Comparison of ENCODE assay signal across 8 mouse cellular contexts in genomic region chr2:142057889-142058750, GRCm38 (mm10).
DNase-seq lines count a peak whose midpoint lies in the region; ATAC-seq and TF ChIP-seq lines count a peak whose summit lies in the region.

No protein-coding gene starts in this region.

- H3K4me1 ChIP-seq in liver, postnatal 0 days (ENCODE audit: insufficient read depth), result no peaks in the 10 kb centered on the region
- H3K4me1 ChIP-seq in neural tube, embryonic 13.5 days (replicated peaks), result peaks cover 15% of the 10 kb centered on the region

- no peak for TF ChIP-seq CTCF in liver, postnatal 0 days (IDR thresholded peaks at IDR 0.05; ENCODE audit: low read depth)

- H3K9ac ChIP-seq in liver, postnatal 0 days (replicated peaks), result no peak overlapping the region
- H3K9ac ChIP-seq in neural tube, embryonic 13.5 days, result no peak overlapping the region

- no peak for ATAC-seq in liver, postnatal 0 days
- ATAC-seq in frontal cortex, adult (ENCODE audit: low TSS enrichment), result peak; percentile 77
- ATAC-seq in neural tube, embryonic 13.5 days (ENCODE audit: low read depth), result peak; percentile 81
- ATAC-seq in megakaryocyte progenitor cell, adult 5-6 weeks (replicated peaks; ENCODE audit: poor library complexity), result no peak

- no peak overlapping the region for H3K27ac ChIP-seq in liver, postnatal 0 days (ENCODE audit: low read depth)
- H3K27ac ChIP-seq in neural tube, embryonic 13.5 days (replicated peaks), result peak overlapping the region; percentile 69

- H3K36me3 ChIP-seq in liver, postnatal 0 days (replicated peaks; ENCODE audit: insufficient read depth, low read length), result no peaks in the 10 kb centered on the region
- no peaks in the 10 kb centered on the region for H3K36me3 ChIP-seq in neural tube, embryonic 13.5 days

- H3K4me2 ChIP-seq in liver, postnatal 0 days (ENCODE audit: low read depth, low read length), result no peak overlapping the region
- peak overlapping the region; percentile 18 for H3K4me2 ChIP-seq in neural tube, embryonic 13.5 days

- TF ChIP-seq EP300 in liver, postnatal 0 days (IDR thresholded peaks at IDR 0.05; ENCODE audit: low read depth), result no peak

- peak; percentile 10 for DNase-seq in liver
- DNase-seq in liver, postnatal 0 days, result no peak
- DNase-seq in cerebellum, postnatal 10 days, result peak; percentile 92 to 95
- DNase-seq in kidney, postnatal 14 days, result peak; percentile 4
- no peak for DNase-seq in spleen, postnatal 14 days (ENCODE audit: low spot score in 2 of 2)

- H3K9me3 ChIP-seq in liver, postnatal 0 days (ENCODE audit: low read length), result no peaks in the 10 kb centered on the region
- H3K9me3 ChIP-seq in neural tube, embryonic 13.5 days, result no peaks in the 10 kb centered on the region

- no peak overlapping the region for H3K4me3 ChIP-seq in liver, postnatal 0 days (ENCODE audit: low read depth, low read length)
- H3K4me3 ChIP-seq in neural tube, embryonic 13.5 days, result no peak overlapping the region

- no peaks in the 10 kb centered on the region for H3K27me3 ChIP-seq in liver, postnatal 0 days (ENCODE audit: insufficient read depth, low read length)
- H3K27me3 ChIP-seq in neural tube, embryonic 13.5 days, result no peaks in the 10 kb centered on the region

- 61% methylated on average over 14 of the region's 14 CpGs for WGBS in liver, postnatal 0 days (ENCODE audit: insufficient replicate concordance)
- whole genome bisulfite sequencing in neural tube, embryonic 13.5 days, result 47% methylated on average over 14 of the region's 14 CpGs

Comparison
In these comparisons a context has a peak if more than half of its experiments do, and no peak if none do; other contexts are left out.
1. DNase-seq: peak in liver (single experiment), cerebellum, postnatal 10 days (2 of 2) and kidney, postnatal 14 days (single experiment); none in liver, postnatal 0 days (single experiment) and spleen, postnatal 14 days (0 of 2).
2. ATAC-seq: peak in frontal cortex, adult (single experiment) and neural tube, embryonic 13.5 days (single experiment); none in liver, postnatal 0 days (single experiment) and megakaryocyte progenitor cell, adult 5-6 weeks (single experiment).